Mouse (Mus musculus) large intestine, adult 2 months (tissue): Measurements from ENCODE around the gene Traf3. TPM values are rescaled to one million over a fixed set of nuclear protein-coding genes. Genes with fewer than 3 reads are reported as not detected.

Experiments
- DNase-seq: peaks from one replicate; pipeline ENCODE4 v3.0.0-alpha.2; 2012; ENCODE audit warnings: low read depth, low spot score
- WGBS: fragments of 180-500 bp; shearing (Covaris S2); methylation state at CpG from one replicate; pipeline ENCODE4 v1.1.7; 2018; 5-methylcytosine and 5-hydroxymethylcytosine counted together
- polyA plus RNA-seq: library from polyadenylated mRNA; depleted of rRNA; stranded (reverse); fragments of >200 nt; gene quantifications from 2 replicates; pipeline ENCODE4 v1.2.3, GENCODE M21; 2012

Gene Traf3
- polyA plus RNA-seq, 1 experiment = 11.5 TPM

- WGBS = 88% methylated on average over 5 of the region's 5 CpGs
Observed at GRCm38 (mm10) chr12:111190355-111190754, 24.2 kb downstream of the Traf3 start.

GRCm38 (mm10) chr12:111190891-111191290 lies 24.7 kb downstream of the Traf3 start:
- no peak for DNase-seq
- WGBS = 96% methylated on average over 2 of the region's 2 CpGs

More at GRCm38 (mm10) chr12:111190355-111190754, 24.2 kb downstream of the Traf3 start:
- no peak for DNase-seq

- no peak for DNase-seq
- 71% methylated on average over 6 of the region's 6 CpGs for WGBS
Observed at GRCm38 (mm10) chr12:111192777-111193176, 26.6 kb downstream of the Traf3 start.

GRCm38 (mm10) chr12:111193331-111193730 lies 27.2 kb downstream of the Traf3 start:
- 73% methylated on average over 9 of the region's 9 CpGs for WGBS
- no peak for DNase-seq

GRCm38 (mm10) chr12:111196548-111196947 lies 30.4 kb downstream of the Traf3 start:
- 35% methylated on average over 4 of the region's 4 CpGs for WGBS
- DNase-seq = no peak

- DNase-seq = no peak
- WGBS = 87% methylated on average over 10 of the region's 10 CpGs
Observed at GRCm38 (mm10) chr12:111203076-111203475, 36.9 kb downstream of the Traf3 start.

GRCm38 (mm10) chr12:111203945-111204344 lies 37.8 kb downstream of the Traf3 start:
- 84% methylated on average over 3 of the region's 3 CpGs for WGBS
- DNase-seq = no peak

GRCm38 (mm10) chr12:111207641-111208040 lies 41.5 kb downstream of the Traf3 start:
- DNase-seq = no peak
- 86% methylated on average over 3 of the region's 3 CpGs for whole genome bisulfite sequencing

GRCm38 (mm10) chr12:111211729-111212128 lies 45.6 kb downstream of the Traf3 start:
- 79% methylated on average over 5 of the region's 5 CpGs for WGBS

GRCm38 (mm10) chr12:111218867-111219266 lies 52.7 kb downstream of the Traf3 start:
- WGBS = 73% methylated on average over 6 of the region's 6 CpGs
- DNase-seq = no peak

More at GRCm38 (mm10) chr12:111211729-111212128, 45.6 kb downstream of the Traf3 start:
- DNase-seq = no peak

- no peak for DNase-seq
- 74% methylated on average over 10 of the region's 10 CpGs for WGBS
Observed at GRCm38 (mm10) chr12:111225197-111225780, 59.1 kb downstream of the Traf3 start.

GRCm38 (mm10) chr12:111227410-111227809 lies 61.2 kb downstream of the Traf3 start:
- 67% methylated on average over 4 of the region's 4 CpGs for WGBS
- DNase-seq = no peak

- 91% methylated on average over 5 of the region's 5 CpGs for WGBS
- no peak for DNase-seq
Observed at GRCm38 (mm10) chr12:111228488-111228887, 62.3 kb downstream of the Traf3 start.

- WGBS = 89% methylated on average over 2 of the region's 2 CpGs
- DNase-seq = no peak
Observed at GRCm38 (mm10) chr12:111230793-111231192, 64.6 kb downstream of the Traf3 start.

GRCm38 (mm10) chr12:111233798-111234197 lies 67.6 kb downstream of the Traf3 start:
- peak; percentile 16 for DNase-seq
- 73% methylated on average over 4 of the region's 4 CpGs for WGBS

- WGBS = 61% methylated on average over 9 of the region's 9 CpGs
- no peak for DNase-seq
Observed at GRCm38 (mm10) chr12:111234383-111234782, 68.2 kb downstream of the Traf3 start.

GRCm38 (mm10) chr12:111235631-111236030 lies 69.5 kb downstream of the Traf3 start:
- 65% methylated on average over 6 of the region's 6 CpGs for WGBS
- DNase-seq = no peak

GRCm38 (mm10) chr12:111237611-111238188 lies 71.5 kb downstream of the Traf3 start:
- DNase-seq = no peak
- WGBS = 96% methylated on average over 16 of the region's 16 CpGs

GRCm38 (mm10) chr12:111238345-111238744 lies 72.2 kb downstream of the Traf3 start:
- WGBS = 96% methylated on average over 5 of the region's 5 CpGs

GRCm38 (mm10) chr12:111238778-111239177 lies 72.6 kb downstream of the Traf3 start:
- no peak for DNase-seq
- WGBS = 61% methylated on average over 4 of the region's 4 CpGs

More at GRCm38 (mm10) chr12:111238345-111238744, 72.2 kb downstream of the Traf3 start:
- DNase-seq = no peak

- 87% methylated on average over 10 of the region's 10 CpGs for WGBS
- no peak for DNase-seq
Observed at GRCm38 (mm10) chr12:111239930-111240329, 73.8 kb downstream of the Traf3 start.
